Mouse (Mus musculus) E14TG2a.4 (cell line): ENCODE measurements around the gene Gm11232.

Experiments used
- CTCF ChIP-seq: conservative IDR thresholded peaks from 2 replicates; pipeline ENCODE4 v1.5.1; 2014; ENCODE audit warnings: low read length
- POU5F1 ChIP-seq: IDR thresholded peaks from 2 replicates; pipeline ENCODE4 v1.6.1; 2014; ENCODE audit warnings: low read length, borderline replicate concordance

DNA sequence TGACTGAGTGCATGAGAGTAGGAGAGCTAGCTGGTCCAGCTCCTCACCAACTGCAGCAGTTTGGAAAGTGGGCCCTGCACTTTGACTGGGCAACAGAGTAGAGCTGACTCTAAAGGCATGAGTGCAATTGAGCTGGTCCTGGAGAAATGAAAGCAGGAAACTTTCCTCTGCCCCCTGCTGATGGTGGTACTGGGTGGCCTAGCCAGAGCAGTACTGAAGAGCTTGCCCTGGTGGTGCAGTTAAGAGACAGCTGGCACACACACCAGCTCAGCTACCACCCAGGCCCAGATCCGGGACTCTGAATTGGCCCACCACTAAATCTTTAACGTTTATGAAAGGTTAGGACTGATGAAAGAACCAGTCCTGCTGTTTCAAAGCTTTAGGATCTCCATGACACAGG lies 31.9 kb downstream of the Gm11232 start:
- TF ChIP-seq CTCF (no peak), POU5F1 (no peak)
